Mouse (Mus musculus) CH12.LX (cell line): ENCODE data around the gene Cfap99. TPM values are rescaled to one million over a fixed set of nuclear protein-coding genes. Genes with fewer than 3 reads are reported as not detected.

ENCODE experiments used
- DNase-seq: peaks from one replicate; pipeline ENCODE4 v3.0.0-alpha.2; 2013; ENCODE audit errors: extremely low read depth
- H3K27ac ChIP-seq: 2 replicates; pipeline ENCODE4 v1.5.1; 2012; ENCODE audit warnings: low read depth, mild to moderate bottlenecking, control low read depth, moderate library complexity; ENCODE audit not compliant: insufficient read depth
- H3K27me3 ChIP-seq: replicated peaks from 2 replicates; pipeline ENCODE3; 2012; ENCODE audit warnings: inconsistent platforms
- H3K36me3 ChIP-seq, 2 experiments: replicated peaks in 1 of 2; 2 replicates each; pipeline versions ENCODE3 to v1.6.1; 2012; ENCODE audit warnings: inconsistent platforms in 1 of 2, low read length in 1 of 2, mild to moderate bottlenecking in 1 of 2, mixed read lengths in 1 of 2, moderate library complexity in 1 of 2; ENCODE audit not compliant: control insufficient read depth in 1 of 2, insufficient read depth in 1 of 2
- H3K4me1 ChIP-seq, 2 experiments: 2 replicates each; pipeline ENCODE4 v1.6.1; 2012; ENCODE audit warnings: inconsistent platforms in 1 of 2, moderate library complexity in 1 of 2; ENCODE audit not compliant: insufficient read depth in 2 of 2, control insufficient read depth in 1 of 2
- H3K4me2 ChIP-seq: 2 replicates; pipeline ENCODE4 v1.6.1; 2012; ENCODE audit warnings: low read depth, mild to moderate bottlenecking, control low read depth; ENCODE audit not compliant: poor library complexity, insufficient read depth, severe bottlenecking
- H3K4me3 ChIP-seq, 3 experiments: fragments of 150-350 bp in 1 of 3; sonication (generic) in 1 of 3; replicated peaks in 1 of 3; 2 replicates each; pipeline versions ENCODE3 to v1.5.1; 2011 to 2012; ENCODE audit warnings: low read depth in 2 of 3, low read length in 2 of 3, mild to moderate bottlenecking in 2 of 3, moderate library complexity in 2 of 3, control low read depth in 1 of 3, improper control_type of control experiment in 1 of 3, inconsistent platforms in 1 of 3, mixed read lengths in 1 of 3; ENCODE audit not compliant: poor library complexity in 1 of 3
- H3K79me2 ChIP-seq: replicated peaks from 2 replicates; pipeline ENCODE4 v1.6.1; 2012; ENCODE audit warnings: mild to moderate bottlenecking, moderate library complexity; ENCODE audit not compliant: control insufficient read depth, poor library complexity, insufficient read depth, severe bottlenecking; ENCODE audit errors: extremely low read depth
- H3K9ac ChIP-seq: 2 replicates; pipeline ENCODE4 v1.6.1; 2012; ENCODE audit warnings: low read depth, mild to moderate bottlenecking, control low read depth, moderate library complexity; ENCODE audit not compliant: insufficient read depth
- H3K9me3 ChIP-seq: replicated peaks from 2 replicates; pipeline ENCODE3; 2012; ENCODE audit warnings: low read length, inconsistent platforms, mixed read lengths
- CHD1 ChIP-seq: IDR thresholded peaks from 2 replicates; pipeline ENCODE4 v1.6.1; 2012; ENCODE audit warnings: low read depth, low read length, improper control_type of control experiment, inconsistent platforms
- CHD2 ChIP-seq: IDR thresholded peaks from 2 replicates; pipeline ENCODE4 v1.6.1; 2011; ENCODE audit warnings: low read length, improper control_type of control experiment
- CTCF ChIP-seq, 2 experiments: IDR thresholded peaks in 1 of 2; conservative IDR thresholded peaks in 1 of 2; 2 replicates each; pipeline ENCODE4 v1.5.1; 2011 to 2012; ENCODE audit warnings: low read depth in 2 of 2, low read length in 2 of 2, improper control_type of control experiment in 1 of 2, inconsistent platforms in 1 of 2, mild to moderate bottlenecking in 1 of 2, moderate library complexity in 1 of 2
- ELF1 ChIP-seq: IDR thresholded peaks from 2 replicates; pipeline ENCODE4 v1.6.1; 2014; ENCODE audit warnings: low read depth, mild to moderate bottlenecking, inconsistent platforms, low read length, improper control_type of control experiment
- HCFC1 ChIP-seq: IDR thresholded peaks from 2 replicates; pipeline ENCODE4 v1.6.1; 2012; ENCODE audit warnings: low read depth, mild to moderate bottlenecking, inconsistent platforms, low read length, improper control_type of control experiment
- JUN ChIP-seq: IDR thresholded peaks from 2 replicates; pipeline ENCODE4 v1.6.1; 2011; ENCODE audit warnings: low read depth, mild to moderate bottlenecking, low read length, improper control_type of control experiment, moderate library complexity; ENCODE audit not compliant: insufficient read depth
- KAT2A ChIP-seq: IDR thresholded peaks from 2 replicates; pipeline ENCODE4 v1.6.1; 2012; ENCODE audit warnings: low read length, improper control_type of control experiment, inconsistent platforms; ENCODE audit not compliant: insufficient replicate concordance
- MAFK ChIP-seq: IDR thresholded peaks from 2 replicates; pipeline ENCODE4 v1.6.1; 2011; ENCODE audit warnings: low read length, improper control_type of control experiment; ENCODE audit not compliant: insufficient replicate concordance
- MAZ ChIP-seq: IDR thresholded peaks from 2 replicates; pipeline ENCODE4 v1.6.1; 2012; ENCODE audit warnings: low read depth, mild to moderate bottlenecking, inconsistent platforms, low read length, improper control_type of control experiment, moderate library complexity
- MEF2A ChIP-seq: IDR thresholded peaks from 2 replicates; pipeline ENCODE4 v1.6.1; 2014; ENCODE audit warnings: low read depth, mild to moderate bottlenecking, inconsistent platforms, low read length, improper control_type of control experiment, borderline replicate concordance
- NELFE ChIP-seq: IDR thresholded peaks from 2 replicates; pipeline ENCODE4 v1.6.1; 2011; ENCODE audit warnings: low read depth, low read length, improper control_type of control experiment
- RAD21 ChIP-seq: IDR thresholded peaks from 2 replicates; pipeline ENCODE4 v1.6.1; 2011; ENCODE audit warnings: low read depth, mild to moderate bottlenecking, low read length, improper control_type of control experiment, moderate library complexity
- RCOR1 ChIP-seq: conservative IDR thresholded peaks from 2 replicates; pipeline ENCODE4 v1.6.1; 2012; ENCODE audit warnings: low read depth, mild to moderate bottlenecking, inconsistent platforms, low read length, improper control_type of control experiment
- SIN3A ChIP-seq: IDR thresholded peaks from 2 replicates; pipeline ENCODE4 v1.6.1; 2012; ENCODE audit warnings: low read length, improper control_type of control experiment, inconsistent platforms
- SMC3 ChIP-seq: IDR thresholded peaks from 2 replicates; pipeline ENCODE4 v1.6.1; 2011; ENCODE audit warnings: low read depth, low read length, improper control_type of control experiment
- TBP ChIP-seq: conservative IDR thresholded peaks from 2 replicates; pipeline ENCODE4 v1.6.1; 2011; ENCODE audit warnings: low read depth, low read length, improper control_type of control experiment
- USF2 ChIP-seq: conservative IDR thresholded peaks from 2 replicates; pipeline ENCODE4 v1.6.1; 2011; ENCODE audit warnings: low read depth, low read length, improper control_type of control experiment
- ZC3H11A ChIP-seq: IDR thresholded peaks from 2 replicates; pipeline ENCODE4 v1.6.1; 2012; ENCODE audit warnings: low read depth, mild to moderate bottlenecking, inconsistent platforms, low read length, improper control_type of control experiment
- ZMIZ1 ChIP-seq: IDR thresholded peaks from 2 replicates; pipeline ENCODE4 v1.6.1; 2012; ENCODE audit warnings: low read depth, mild to moderate bottlenecking, inconsistent platforms, low read length, improper control_type of control experiment
- ZNF384 ChIP-seq: IDR thresholded peaks from 2 replicates; pipeline ENCODE4 v1.6.1; 2012; ENCODE audit warnings: low read depth, low read length, improper control_type of control experiment, inconsistent platforms
- dilution Hi-C: fragments of 300-500 bp; cut with MboI; formaldehyde crosslinking; loops from 2 replicates; pipeline ENCODE4 v1.14.3; 2020; ENCODE audit warnings: low sequenced_read_pairs; ENCODE audit not compliant: extremely low pct_unique_long_range_greater_than_20kb, extremely low pct_ligation_motif_present
- in situ Hi-C: fragments of 300-500 bp; cut with MboI; formaldehyde crosslinking; loops from 3 replicates; pipeline ENCODE4 v1.14.3; 2019; ENCODE audit warnings: low sequenced_read_pairs, low pct_ligation_motif_present, low pct_unique_long_range_greater_than_20kb, mixed read lengths
- polyA plus RNA-seq: library from polyadenylated mRNA; unstranded; fragments of >175 nt; gene quantifications from 2 replicates; pipeline ENCODE4 v1.2.1, GENCODE M21; 2012; ENCODE audit warnings: low read depth; ENCODE audit not compliant: insufficient read length
- total RNA-seq, 2 experiments: library from RNA; depleted of rRNA; stranded (reverse); fragments of 300-350 nt in 1 of 2; fragments of >200 nt in 1 of 2; gene quantifications; 2 replicates each; pipeline ENCODE4 v1.2.3; 2012 to 2014

The Cfap99 gene
- total and polyA plus RNA-seq, 3 experiments: not detected

DNA sequence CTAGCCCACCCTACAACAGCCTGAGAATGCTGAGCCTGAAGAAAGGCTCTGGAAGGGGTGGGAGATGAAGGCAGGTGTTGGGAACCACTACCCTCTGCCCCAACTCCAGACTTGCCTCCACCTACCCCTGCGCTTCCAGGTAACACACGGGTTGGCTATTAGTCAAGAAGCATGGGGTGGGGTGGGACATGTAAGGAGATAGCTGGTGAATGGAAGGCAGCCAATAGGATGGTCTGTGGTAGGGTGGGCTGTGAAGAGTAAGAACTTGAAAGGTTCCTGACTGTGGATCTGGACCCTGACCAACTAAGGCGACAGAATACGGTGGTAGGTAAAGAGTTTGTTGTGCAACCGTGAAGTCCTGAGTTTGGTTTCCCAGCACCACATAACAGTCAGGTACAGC is 5.0 kb upstream of the Cfap99 start:
- Histone ChIP-seq H3K4me2 (no peak overlapping the region), H3K27me3 (no peaks in the 10 kb centered on the region), H3K36me3 (no peaks in the 10 kb centered on the region), H3K27ac (no peak overlapping the region), H3K9ac (no peak overlapping the region), H3K79me2 (no peaks in the 10 kb centered on the region), H3K4me3 (no peak overlapping the region), H3K4me1 (peaks cover 0 to 31% of the 10 kb centered on the region in 2 experiments; a peak in 3 of 4 replicates), H3K9me3 (peaks cover 21% of the 10 kb centered on the region)
- in situ Hi-C loops (no loop called here), dilution Hi-C loops (no loop called here)
- TF ChIP-seq JUN (no peak), SMC3 (no peak), MEF2A (no peak), ELF1 (no peak), ZMIZ1 (no peak), CHD1 (no peak), CHD2 (no peak), NELFE (no peak), CTCF (conservative IDR thresholded peaks at IDR 0.05 in 1 of 2, IDR thresholded peaks at IDR 0.05 in 1 of 2; ENCODE audit: low read depth in 2 of 2, low read length in 2 of 2) (no peak), MAFK (no peak), RAD21 (no peak), SIN3A (no peak), RCOR1 (no peak), ZNF384 (no peak)
- DNase-seq: no peak

DNA sequence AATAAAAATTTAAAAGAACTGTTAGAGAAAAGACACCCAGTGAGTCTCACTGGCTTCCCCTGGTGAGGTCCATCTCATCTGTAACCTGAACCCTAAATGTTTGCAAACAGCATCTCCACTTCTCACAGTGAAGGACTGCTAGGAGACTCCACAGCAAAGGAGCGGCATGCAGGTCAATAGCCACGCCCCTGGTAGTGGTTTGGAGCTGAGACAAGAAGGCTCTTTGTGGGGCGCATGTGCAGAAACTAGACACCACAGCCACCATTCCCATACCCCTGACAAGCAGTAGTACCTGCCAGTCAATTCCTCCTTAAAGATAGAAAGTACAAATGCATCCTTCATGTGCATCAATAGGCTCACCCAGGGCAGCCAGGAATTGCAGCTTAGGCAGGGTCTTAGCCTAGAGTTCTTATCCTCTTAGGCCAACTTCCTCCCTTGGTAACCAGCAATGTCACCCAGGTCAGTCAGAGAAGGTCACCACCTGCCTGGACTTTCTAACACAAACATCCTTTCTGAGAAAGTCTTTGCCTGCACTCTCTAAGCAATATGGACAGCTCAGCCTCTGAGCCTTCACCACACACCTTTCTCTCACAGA is 4.1 kb upstream of the Cfap99 start:
- Histone ChIP-seq H3K4me3 (no peak overlapping the region), H3K4me2 (no peak overlapping the region), H3K36me3 (no peaks in the 10 kb centered on the region), H3K9me3 (peaks cover 24% of the 10 kb centered on the region), H3K9ac (no peak overlapping the region), H3K4me1 (peaks cover 0 to 23% of the 10 kb centered on the region in 2 experiments; a peak in 3 of 4 replicates), H3K79me2 (no peaks in the 10 kb centered on the region), H3K27ac (no peak overlapping the region), H3K27me3 (no peaks in the 10 kb centered on the region)
- in situ Hi-C loops: no loop called here
- TF ChIP-seq MAZ (no peak), HCFC1 (no peak), ZMIZ1 (no peak), USF2 (no peak), CHD1 (no peak), KAT2A (no peak), TBP (no peak), ZC3H11A (no peak), NELFE (no peak)
- dilution Hi-C loops: no loop called here
- no peak for DNase-seq
